Mouse (Mus musculus) liver, embryonic 14.5 days (tissue): ENCODE measurements at regions not wholly inside any gene's neighbourhood (a gene's known extent, or its start where the extent isn't known, plus 50 kb on each side); places are given as distances from the start of the nearest gene placed in this dataset.

Experiments used
- CTCF ChIP-seq: IDR thresholded peaks from 2 replicates; pipeline ENCODE4 v1.5.1; 2016; ENCODE audit warnings: antibody characterized with exemption, low read depth, control low read depth
- EP300 ChIP-seq: IDR thresholded peaks from 2 replicates; pipeline ENCODE4 v1.6.1; 2016; ENCODE audit warnings: antibody characterized with exemption, low read depth

- no peak for TF ChIP-seq CTCF
- no peak for TF ChIP-seq EP300
Observed at GRCm38 (mm10) chr12:69428108-69428507, 55.9 kb upstream of the Gm9887 start.
